Mouse (Mus musculus) megakaryocyte-erythroid progenitor cell, adult 5 weeks (primary cell): ENCODE results near the gene Zfp169. TPM values are rescaled to one million over a fixed set of nuclear protein-coding genes. Genes with fewer than 3 reads are reported as not detected.

Source experiments
- polyA plus RNA-seq: library from polyadenylated mRNA; stranded (reverse); fragments of >175 nt; gene quantifications from 2 replicates; pipeline ENCODE4 v1.2.3, GENCODE M21; 2012

Gene Zfp169
- polyA plus RNA-seq: 0.29 and 0.30 TPM in 2 replicates

GRCm38 (mm10) chr13:48513003-48513929, at the start of gene Zfp169, which contains the start of gene A830005F24Rik:
TSS of gene Zfp169 (minus strand) at chr13:48513451.
TSS of gene A830005F24Rik (plus strand) at chr13:48513570.

Other genes starting within 250 kb of the Zfp169 start
- gene A830005F24Rik, start 119 bp upstream of the Zfp169 start, polyA plus RNA-seq: 0.23 and 0.58 TPM in 2 replicates
- gene Ptpdc1, start 112.2 kb upstream of the Zfp169 start, polyA plus RNA-seq: 1.7 and 2.0 TPM in 2 replicates
- not detected in 2 replicates for gene Barx1, start 149.5 kb upstream of the Zfp169 start, polyA plus RNA-seq